Mouse (Mus musculus): ENCODE measurements around the gene Rab30.

Rab30 gene

DNA sequence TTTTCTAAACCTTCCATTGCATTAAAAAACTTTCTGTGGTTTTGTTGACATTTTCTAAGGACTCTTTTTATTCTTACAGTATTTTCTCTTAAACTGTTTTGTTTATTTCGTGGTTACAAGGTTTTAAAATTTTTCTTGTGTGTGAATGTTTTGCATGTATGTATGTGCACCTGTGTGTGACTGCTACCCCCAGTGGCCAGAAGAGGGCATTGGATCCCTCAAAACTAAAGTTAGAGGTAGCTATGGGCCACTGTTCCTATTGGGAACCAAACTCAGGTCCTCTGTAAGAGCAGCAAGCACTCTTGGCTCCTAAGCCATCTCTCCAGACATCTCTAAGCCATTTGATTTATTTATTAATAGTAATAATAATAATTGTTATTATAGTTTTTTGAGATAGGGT, 40.0 kb downstream of the Rab30 start:
- in situ Hi-C loops (cut with MboI; ENCODE audit: low pct_unique_long_range_greater_than_20kb in 1 of 2, low sequenced_read_pairs in 2 of 2, unreplicated experiment in 1 of 2) = no loop called here

DNA sequence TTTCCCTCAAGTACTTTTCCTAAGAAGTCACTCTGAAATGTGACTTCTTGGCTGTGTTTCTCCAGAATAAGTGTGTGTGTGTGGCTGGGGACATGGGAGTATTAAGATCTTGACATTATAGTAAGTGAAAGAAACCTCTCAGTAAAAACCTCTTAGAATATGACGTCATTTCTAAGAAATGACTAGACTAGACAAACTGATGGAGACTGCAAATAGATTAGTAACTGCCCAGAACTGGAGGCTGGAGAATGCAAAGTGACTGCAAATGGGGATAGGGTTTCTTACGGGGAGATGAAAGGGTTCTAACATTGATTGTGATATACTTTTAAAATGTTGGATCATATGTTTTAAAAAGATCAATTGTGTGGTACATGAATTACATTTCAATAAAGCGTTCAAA, 40.5 kb downstream of the Rab30 start:
- in situ Hi-C loops (cut with MboI; ENCODE audit: low pct_unique_long_range_greater_than_20kb in 1 of 2, low sequenced_read_pairs in 2 of 2, unreplicated experiment in 1 of 2) = no loop called here

DNA sequence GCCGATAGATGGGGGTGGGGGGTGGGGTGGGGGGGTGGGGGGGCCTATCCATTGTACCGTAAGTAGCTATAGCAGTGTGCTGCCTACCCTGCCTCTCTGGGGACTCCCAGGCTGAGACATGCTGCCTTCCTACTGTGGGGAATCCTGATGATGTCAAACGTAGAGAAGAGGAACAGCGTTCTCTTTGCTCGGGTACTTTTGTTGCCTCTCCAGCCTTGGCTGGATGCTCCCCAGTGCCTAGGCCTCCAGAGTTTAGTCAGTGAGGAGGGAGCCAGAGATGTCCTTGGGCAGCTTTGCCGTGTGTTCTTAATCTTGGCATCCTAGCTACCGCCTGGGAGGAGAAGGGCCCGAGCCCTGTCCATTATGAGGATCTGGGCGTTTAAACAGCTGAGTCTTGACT, 41.1 kb downstream of the Rab30 start:
- in situ Hi-C loops (cut with MboI; ENCODE audit: low pct_unique_long_range_greater_than_20kb in 1 of 2, low sequenced_read_pairs in 2 of 2, unreplicated experiment in 1 of 2) = no loop called here

DNA sequence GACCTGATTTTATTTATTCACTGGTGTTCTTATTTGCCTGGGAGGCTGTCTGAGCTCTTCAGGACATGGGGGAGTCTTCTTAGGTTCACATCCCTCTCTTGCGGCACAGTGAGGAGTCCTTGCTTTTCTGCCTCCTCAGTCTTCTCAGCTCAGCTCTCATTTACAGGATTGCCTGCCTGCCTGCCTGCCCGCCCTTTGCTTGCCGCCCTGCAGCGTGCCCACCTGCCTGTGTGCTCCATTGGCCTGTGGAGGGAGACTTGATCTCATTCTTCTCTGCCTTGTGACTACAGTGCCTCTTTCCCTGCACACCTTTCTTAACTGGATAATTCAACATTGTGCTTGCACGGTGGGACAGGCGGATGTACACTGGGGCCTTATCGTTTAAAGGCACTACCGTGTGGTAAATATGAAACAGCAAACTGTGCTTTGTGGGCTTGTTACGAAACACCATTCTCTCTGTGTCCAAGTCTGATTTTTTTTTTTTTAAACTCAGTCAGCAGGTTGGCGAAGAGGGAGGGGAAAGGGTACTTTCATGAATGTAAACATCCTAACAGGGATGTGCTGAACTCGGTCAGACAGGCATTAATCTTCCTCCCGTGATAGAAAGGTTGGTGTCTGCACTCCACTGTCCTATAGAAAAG, 41.9 kb downstream of the Rab30 start:
- in situ Hi-C loops (cut with MboI; ENCODE audit: low pct_unique_long_range_greater_than_20kb in 1 of 2, low sequenced_read_pairs in 2 of 2, unreplicated experiment in 1 of 2) = no loop called here

DNA sequence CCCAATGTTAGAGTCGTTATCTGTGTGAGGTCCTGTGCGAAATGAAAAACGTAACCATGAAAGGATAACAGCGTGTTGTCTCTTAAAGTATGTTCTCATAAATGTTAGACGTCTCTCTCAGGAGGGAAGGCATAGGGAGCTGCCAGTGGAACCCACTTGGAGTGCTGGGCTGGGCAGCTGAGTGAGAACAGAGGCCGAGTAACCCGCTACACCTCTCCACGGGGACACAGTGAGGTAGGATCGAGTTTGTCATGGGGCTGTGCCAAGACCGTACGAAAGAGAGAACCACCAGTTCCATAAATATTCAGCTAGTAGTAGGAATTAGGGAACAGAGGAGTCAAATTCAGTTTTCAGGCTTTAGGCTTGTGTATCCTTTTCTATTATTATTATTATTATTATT, 42.5 kb downstream of the Rab30 start:
- in situ Hi-C loops (cut with MboI; ENCODE audit: low pct_unique_long_range_greater_than_20kb in 1 of 2, low sequenced_read_pairs in 2 of 2, unreplicated experiment in 1 of 2) = no loop called here

DNA sequence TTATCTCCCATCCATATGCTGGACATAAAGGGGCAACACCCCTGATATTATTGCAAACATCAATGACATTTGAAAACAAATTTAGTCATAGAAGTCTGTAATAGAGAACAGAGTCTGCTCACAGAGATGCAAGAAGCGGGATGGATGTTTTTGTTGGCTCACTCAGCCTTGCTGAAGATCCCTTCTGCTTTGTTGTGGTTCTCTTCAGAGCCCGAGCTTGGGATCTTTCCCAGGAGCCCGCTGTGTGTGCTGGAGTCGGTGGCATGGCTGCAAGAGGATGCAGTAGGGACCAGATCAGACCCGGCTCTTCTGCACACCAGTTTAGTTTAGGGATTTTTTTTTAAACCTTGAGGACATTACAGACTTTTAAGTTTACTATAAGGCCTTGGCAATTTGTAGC, 54.3 kb downstream of the Rab30 start:
- in situ Hi-C loops (cut with MboI; ENCODE audit: low pct_unique_long_range_greater_than_20kb in 1 of 2, low sequenced_read_pairs in 2 of 2, unreplicated experiment in 1 of 2) = no loop called here

DNA sequence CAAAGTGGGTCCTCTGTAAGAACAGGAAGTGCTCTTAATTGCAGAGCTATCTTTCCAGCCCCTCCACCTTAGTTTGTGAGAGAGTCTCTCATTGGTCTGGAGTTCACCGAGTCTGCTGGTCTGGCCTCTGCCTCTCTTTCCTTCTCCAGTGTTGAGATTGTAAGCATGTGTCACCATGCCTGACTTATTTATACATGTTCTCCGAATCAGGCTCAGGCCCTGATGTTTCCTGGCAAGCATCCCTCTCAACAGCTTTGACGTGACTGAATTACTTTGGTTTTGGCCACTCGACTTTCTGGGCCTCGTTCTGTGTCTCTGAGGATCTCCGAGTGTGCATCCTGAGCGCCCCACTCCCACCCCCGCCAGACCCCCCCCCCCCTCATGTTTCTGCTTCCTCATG, 55.4 kb downstream of the Rab30 start:
- in situ Hi-C loops (cut with MboI; ENCODE audit: low pct_unique_long_range_greater_than_20kb in 1 of 2, low sequenced_read_pairs in 2 of 2, unreplicated experiment in 1 of 2) = no loop called here

DNA sequence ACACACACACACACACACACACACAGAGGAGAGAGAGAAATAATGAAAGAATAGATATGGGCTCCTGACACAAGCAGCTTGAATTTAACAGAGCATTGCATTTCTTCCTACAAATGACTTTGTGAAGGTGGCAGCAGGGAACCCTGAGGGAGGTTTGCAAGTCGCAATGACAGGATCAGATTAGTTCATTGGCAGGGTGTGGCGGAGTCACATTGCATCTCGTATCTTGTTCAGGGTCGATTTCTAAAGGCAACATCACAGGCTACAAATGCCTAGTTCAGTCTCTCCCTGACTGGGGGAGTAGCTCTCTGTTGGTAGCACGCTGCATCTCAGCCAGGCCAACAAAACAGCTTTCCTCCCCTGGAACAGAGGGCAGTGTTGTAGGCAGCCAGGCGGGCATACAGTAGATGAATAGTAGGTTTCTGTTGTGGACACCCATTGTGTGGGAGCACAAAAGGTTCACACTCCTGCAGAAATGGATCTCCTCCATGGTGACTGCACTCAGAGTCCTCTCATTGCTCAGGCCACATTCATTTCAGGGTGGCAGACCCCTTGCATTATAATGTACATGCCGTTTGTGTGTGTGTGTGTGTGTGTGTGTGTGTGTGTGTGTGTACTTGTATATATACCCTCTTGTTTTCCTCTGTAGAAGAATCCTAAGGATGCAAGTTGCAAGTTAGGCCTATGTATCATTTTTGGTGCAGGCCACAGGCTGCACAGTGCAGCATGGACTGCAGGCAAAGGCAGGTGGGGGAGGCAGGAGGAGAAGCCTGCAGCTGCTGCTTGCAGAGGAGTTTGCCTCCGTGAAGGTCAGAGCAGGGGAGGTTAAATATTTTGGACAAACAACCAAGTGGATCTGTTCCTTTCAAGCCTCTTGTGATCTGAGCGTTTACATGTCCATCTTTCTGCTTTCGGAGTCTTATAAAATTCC, 58.5 kb downstream of the Rab30 start:
- in situ Hi-C loops (cut with MboI; ENCODE audit: low pct_unique_long_range_greater_than_20kb in 1 of 2, low sequenced_read_pairs in 2 of 2, unreplicated experiment in 1 of 2) = no loop called here

DNA sequence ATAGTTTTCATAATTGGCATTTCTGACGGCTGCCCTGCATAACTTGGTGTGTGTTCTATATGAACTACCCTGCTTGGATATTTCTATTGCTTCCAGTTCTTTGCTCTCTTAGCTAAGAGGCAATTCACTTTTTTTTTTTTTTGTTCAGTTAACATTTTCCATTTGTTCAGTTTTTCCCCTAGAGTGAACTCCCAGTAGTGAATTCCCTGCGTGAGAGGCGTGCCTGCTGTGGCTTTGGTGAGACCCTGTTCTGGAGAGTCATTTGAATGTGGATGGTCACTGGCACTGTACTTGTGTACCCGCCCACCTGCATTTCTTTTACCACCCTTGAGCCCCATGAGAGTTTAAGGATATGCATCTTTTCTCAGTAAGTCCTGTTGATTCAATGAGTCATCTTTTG, 60.8 kb downstream of the Rab30 start:
- in situ Hi-C loops (cut with MboI; ENCODE audit: low pct_unique_long_range_greater_than_20kb in 1 of 2, low sequenced_read_pairs in 2 of 2, unreplicated experiment in 1 of 2) = no loop called here

DNA sequence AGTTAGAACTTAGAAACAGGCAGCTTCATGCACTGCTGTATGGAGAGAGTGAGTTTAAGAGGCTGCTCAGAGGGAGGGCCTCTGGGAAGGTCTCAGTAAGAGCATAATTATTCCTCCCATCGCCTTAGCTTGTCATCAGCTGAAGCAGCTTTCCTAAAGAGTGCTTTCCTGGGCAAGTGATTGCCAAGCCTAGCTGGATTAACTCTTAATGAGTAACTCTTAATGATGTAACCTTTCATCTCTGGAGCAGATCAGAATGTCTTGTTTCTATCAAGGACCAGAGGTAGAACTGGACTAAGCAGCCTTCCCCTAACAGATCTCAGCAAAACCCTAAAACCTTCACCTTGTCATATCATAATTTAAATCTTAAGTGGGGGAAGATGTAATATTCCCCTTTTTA, 61.8 kb downstream of the Rab30 start:
- in situ Hi-C loops (cut with MboI; ENCODE audit: low pct_unique_long_range_greater_than_20kb in 1 of 2, low sequenced_read_pairs in 2 of 2, unreplicated experiment in 1 of 2) = no loop called here

DNA sequence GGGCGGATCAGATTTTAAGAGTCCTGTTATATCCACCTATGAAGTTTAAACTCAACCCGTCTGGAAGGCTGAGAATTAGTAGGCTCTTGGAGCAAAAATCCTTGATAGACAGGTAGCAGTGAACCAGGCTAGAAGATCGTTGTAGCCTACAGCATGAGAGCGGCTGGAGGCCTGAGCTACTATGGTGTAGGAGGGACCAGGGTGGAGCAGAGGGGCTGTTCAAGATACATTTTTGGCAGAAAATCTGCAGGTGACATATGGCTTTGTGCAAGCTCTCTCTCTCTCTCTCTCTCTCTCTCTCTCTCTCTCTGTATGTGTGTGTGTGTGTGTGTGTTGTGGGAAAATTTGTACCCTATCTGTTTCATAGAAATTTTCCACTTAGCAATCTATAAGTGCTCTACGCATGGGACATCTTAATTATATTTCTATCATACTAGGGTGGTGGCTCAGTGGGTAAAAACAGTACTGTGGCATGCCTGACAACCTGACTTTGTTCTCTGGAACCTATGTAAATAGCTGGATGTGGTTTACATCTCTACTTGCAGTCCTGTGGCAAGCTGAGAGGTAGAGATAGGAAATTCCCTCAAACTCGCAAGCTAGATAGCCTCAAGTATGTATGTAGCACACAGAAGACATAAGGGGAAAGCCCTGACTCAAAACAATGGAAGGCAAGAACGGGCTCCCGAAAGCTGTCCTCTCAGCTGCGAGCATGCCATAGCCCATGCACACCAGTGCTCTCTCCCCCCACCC, 63.7 kb downstream of the Rab30 start:
- in situ Hi-C loops (cut with MboI; ENCODE audit: low pct_unique_long_range_greater_than_20kb in 1 of 2, low sequenced_read_pairs in 2 of 2, unreplicated experiment in 1 of 2) = no loop called here

DNA sequence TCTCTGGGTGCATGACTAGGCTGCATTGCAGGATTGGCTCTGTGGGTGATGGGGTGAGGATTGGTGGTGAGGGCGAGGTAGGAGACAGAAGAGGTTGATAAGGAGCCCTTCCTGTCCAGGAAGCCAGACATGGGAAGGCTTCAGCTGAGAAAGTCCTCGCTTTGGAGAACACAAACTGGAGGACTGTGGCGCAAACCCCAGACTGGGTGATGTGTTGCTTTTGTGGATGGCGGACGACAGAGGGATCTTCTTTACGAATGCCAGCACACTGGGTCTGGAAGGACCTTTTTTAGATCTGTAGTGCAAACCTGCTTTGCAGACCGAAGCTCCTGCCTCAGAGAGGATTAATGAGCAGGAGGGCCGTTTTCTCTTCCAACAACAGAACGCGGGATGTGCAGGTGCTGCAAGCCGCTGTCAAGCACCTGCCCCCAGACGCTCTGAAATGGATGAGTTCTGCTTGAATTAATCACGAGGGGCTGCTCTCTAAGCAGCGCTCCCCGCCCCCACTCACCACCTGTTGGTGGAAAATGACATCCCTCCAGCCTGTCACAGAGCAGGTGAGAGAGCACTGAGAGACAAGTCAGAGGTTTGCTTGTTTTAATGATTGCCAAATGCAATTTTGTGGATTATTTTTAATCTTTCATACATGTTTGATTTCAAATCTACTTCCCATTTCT, 65.2 kb downstream of the Rab30 start:
- in situ Hi-C loops (cut with MboI; ENCODE audit: low pct_unique_long_range_greater_than_20kb in 1 of 2, low sequenced_read_pairs in 2 of 2, unreplicated experiment in 1 of 2) = no loop called here

DNA sequence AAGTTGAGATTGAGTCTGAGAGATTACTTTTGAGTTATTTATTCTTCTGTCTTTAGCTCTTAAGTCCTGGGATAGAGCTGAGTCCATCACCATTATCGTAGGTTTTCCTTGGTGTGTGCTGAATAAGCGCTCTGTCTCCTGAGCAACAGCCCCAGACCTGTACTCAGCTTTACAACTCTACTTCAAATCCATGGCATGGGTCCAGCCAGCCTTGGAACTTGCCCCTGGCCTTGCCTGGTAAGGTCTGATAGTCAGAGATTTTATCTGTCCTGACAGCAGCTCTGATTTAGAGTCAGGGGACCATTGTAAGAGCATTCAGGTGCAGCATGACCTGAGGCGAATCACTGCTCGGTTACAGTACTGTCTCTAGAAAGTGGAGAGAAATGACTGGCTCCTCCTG, 66.1 kb downstream of the Rab30 start:
- in situ Hi-C loops (cut with MboI; ENCODE audit: low pct_unique_long_range_greater_than_20kb in 1 of 2, low sequenced_read_pairs in 2 of 2, unreplicated experiment in 1 of 2) = no loop called here

DNA sequence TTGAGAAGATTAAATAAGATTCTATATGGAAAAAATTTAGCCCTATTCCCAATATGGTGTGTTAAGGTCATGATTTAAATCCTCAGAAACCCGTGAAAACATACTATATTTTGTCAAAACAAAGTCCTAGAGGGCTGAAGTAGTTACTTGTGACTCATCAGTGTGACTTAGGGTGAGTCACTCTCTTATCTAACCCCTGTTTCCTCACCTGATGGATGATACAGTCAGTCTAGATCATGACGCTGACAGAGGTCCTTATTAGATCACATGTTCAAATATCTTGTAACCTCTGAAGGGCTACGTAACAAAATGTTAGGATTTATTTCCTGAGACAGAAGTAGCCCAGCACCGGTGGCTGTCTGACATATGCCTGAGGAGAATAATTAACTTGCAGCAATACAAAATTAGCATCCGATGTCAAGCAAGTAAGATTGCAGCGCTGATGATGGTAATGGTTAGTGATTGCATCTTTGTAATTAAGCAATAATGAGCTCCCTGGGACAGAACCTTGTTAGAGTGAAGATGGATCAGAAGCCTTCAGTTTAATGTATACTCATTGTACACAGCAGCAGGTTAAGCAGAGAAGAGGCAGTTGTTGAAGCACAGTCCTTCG, 70.4 kb downstream of the Rab30 start:
- in situ Hi-C loops (cut with MboI; ENCODE audit: low pct_unique_long_range_greater_than_20kb in 1 of 2, low sequenced_read_pairs in 2 of 2, unreplicated experiment in 1 of 2) = no loop called here

DNA sequence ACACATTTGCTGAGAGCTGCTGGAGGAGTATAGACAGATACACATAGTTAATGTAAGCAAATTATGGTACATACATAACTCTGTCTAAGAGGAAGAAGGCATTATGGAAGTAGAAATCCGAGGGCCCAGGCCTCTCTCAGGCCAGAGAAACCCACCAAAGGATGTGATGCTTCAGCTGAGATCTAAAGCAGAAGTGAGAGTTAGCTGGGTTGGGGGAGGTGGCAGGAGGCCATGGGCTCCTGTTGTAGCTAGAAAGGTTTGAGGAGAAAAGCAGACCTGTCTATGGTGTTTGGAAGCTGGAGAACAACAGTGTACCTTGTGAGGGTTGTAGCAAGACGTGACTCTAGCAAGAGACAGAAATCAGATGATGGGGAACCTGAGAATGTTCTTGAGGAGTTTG, 75.8 kb downstream of the Rab30 start:
- in situ Hi-C loops (cut with MboI; ENCODE audit: low pct_unique_long_range_greater_than_20kb in 1 of 2, low sequenced_read_pairs in 2 of 2, unreplicated experiment in 1 of 2) = no loop called here

DNA sequence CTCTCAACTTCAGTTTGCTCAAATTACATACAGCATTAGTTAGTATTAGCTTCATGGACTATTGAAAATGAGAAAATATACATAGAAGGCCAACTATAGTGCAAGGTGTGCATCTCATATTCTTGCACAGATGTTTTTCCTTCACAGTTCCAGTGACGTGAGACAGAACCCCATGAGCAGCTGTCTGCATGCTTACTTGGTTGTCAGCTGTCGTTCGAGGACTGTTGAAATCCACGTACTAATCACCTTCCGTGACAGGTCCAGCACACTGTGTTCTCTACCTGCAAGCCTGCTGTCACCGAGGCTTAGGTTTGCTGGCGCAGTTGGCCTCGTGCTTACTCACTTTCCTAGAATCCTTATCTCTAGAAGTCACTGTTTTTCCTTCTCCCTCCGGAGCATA, 76.5 kb downstream of the Rab30 start:
- in situ Hi-C loops (cut with MboI; ENCODE audit: low pct_unique_long_range_greater_than_20kb in 1 of 2, low sequenced_read_pairs in 2 of 2, unreplicated experiment in 1 of 2) = no loop called here

DNA sequence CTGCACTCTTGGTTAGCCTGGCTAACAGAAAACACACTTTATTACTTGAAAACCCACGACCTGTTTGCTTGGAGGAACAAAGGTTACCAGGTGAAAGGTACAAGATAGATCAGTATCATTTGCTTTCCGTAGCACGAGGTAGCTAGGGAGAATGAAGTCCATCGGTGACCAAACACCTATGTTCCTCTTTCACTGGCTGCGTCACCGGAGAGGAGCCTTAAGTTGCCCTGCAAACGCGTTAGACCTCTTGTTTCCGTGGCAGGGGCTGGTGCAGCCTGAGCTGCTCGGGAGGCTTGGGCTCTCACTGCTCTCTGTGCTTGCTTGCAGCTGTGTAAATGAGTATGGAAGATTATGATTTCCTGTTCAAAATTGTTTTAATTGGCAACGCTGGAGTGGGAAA, 78.3 kb downstream of the Rab30 start:
- in situ Hi-C loops (cut with MboI; ENCODE audit: low pct_unique_long_range_greater_than_20kb in 1 of 2, low sequenced_read_pairs in 2 of 2, unreplicated experiment in 1 of 2) = no loop called here

DNA sequence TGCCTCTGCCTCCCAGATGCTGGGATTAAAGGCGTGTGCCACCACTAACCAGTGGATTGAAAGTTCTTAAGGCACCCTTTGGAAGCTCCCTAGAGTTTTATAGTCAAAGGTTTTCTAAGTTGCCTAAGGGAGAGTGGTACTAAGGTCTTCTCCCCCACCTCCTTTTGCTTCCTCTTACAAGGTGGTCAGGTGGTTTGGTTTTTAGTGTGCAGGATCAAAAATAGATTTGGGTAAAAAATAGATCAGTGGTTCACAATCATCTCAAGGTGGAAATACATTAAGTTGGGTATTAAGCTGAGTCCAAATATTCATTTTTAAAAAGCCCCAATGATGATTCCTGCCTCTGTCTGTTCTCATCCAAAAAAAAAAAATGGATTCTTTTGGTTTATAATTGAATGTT, 79.0 kb downstream of the Rab30 start:
- in situ Hi-C loops (cut with MboI; ENCODE audit: low pct_unique_long_range_greater_than_20kb in 1 of 2, low sequenced_read_pairs in 2 of 2, unreplicated experiment in 1 of 2) = no loop called here

All from mouse embryonic stem cell (cell line).